Mouse (Mus musculus): Measurements from ENCODE around the gene Slc38a2. TPM values are rescaled to one million over a fixed set of nuclear protein-coding genes. Genes with fewer than 3 reads are reported as not detected.

Gene Slc38a2
- polyA plus RNA-seq (2014; fragmentation: Illumina TruSeq; extraction: RNeasy Lipid Tissue Mini Kit (QIAGEN cat#74804); ENCODE audit: low read depth, low replicate concordance), result 33.2 TPM

GRCm38 (mm10) chr15:96699521-96700511 lies at the start of gene Slc38a2:
Slc38a2 (minus strand) TSS chr15:96699730.

GRCm38 (mm10) chr15:96642436-96643405 lies 56.8 kb downstream of the Slc38a2 start, which contains the start of gene Slc38a1:
Slc38a1 (minus strand) TSS chr15:96642913.

Other genes with a start within 250 kb of the Slc38a2 start
- gene Scaf11, start 238.9 kb downstream of the Slc38a2 start, polyA plus RNA-seq (2014; fragmentation: Illumina TruSeq; extraction: RNeasy Lipid Tissue Mini Kit (QIAGEN cat#74804); ENCODE audit: low read depth, low replicate concordance), result 37.8 TPM
- 3.8 TPM for gene Slc38a1, start 56.8 kb downstream of the Slc38a2 start, polyA plus RNA-seq (2014; fragmentation: Illumina TruSeq; extraction: RNeasy Lipid Tissue Mini Kit (QIAGEN cat#74804); ENCODE audit: low read depth, low replicate concordance)

All from adipose tissue, adult 10 weeks (tissue).